Mouse (Mus musculus) spleen, adult 2 months (tissue): Measurements from ENCODE around the gene Fosl1. TPM values are rescaled to one million over a fixed set of nuclear protein-coding genes. Genes with fewer than 3 reads are reported as not detected.

Source experiments
- DNase-seq, 2 experiments: peaks; one replicate each; pipeline versions ENCODE4 v3.0.0 to v3.0.0-alpha.2; 2012 to 2021; ENCODE audit warnings: low spot score in 2 of 2, low read depth in 1 of 2
- H3K27ac ChIP-seq: fragments of 200-500 bp; 2 replicates; pipeline ENCODE4 v1.5.1; 2012; ENCODE audit warnings: low read length, inconsistent platforms; ENCODE audit not compliant: insufficient read depth
- H3K27me3 ChIP-seq: fragments of 200-500 bp; 2 replicates; pipeline ENCODE4 v1.6.1; 2012; ENCODE audit warnings: mild to moderate bottlenecking, moderate library complexity, low read length, inconsistent platforms; ENCODE audit not compliant: control insufficient read depth, insufficient read depth
- H3K36me3 ChIP-seq: fragments of 200-500 bp; 2 replicates; pipeline ENCODE4 v1.6.1; 2012; ENCODE audit warnings: mild to moderate bottlenecking, low read length, inconsistent platforms; ENCODE audit not compliant: control insufficient read depth, insufficient read depth
- H3K4me1 ChIP-seq: fragments of 200-500 bp; 2 replicates; pipeline ENCODE4 v1.6.1; 2011; ENCODE audit warnings: inconsistent platforms; ENCODE audit not compliant: control insufficient read depth, insufficient read depth, insufficient read length
- H3K4me3 ChIP-seq: fragments of 200-500 bp; 2 replicates; pipeline ENCODE4 v1.5.1; 2011; ENCODE audit warnings: mild to moderate bottlenecking, inconsistent platforms; ENCODE audit not compliant: insufficient read depth, insufficient read length; ENCODE audit errors: extremely low read depth
- CTCF ChIP-seq: fragments of 200-500 bp; IDR thresholded peaks from 2 replicates; pipeline ENCODE4 v1.5.1; 2011; ENCODE audit warnings: mild to moderate bottlenecking, inconsistent platforms; ENCODE audit not compliant: insufficient read depth, insufficient read length, insufficient replicate concordance; ENCODE audit errors: extremely low read depth
- POLR2A ChIP-seq: fragments of 200-500 bp; IDR thresholded peaks from 2 replicates; pipeline ENCODE4 v1.6.1; 2011; ENCODE audit warnings: low read depth, low read length, inconsistent platforms
- WGBS: fragments of 180-500 bp; shearing (Covaris S2); methylation state at CpG from one replicate; pipeline ENCODE4 v1.1.7; 2018; 5-methylcytosine and 5-hydroxymethylcytosine counted together
- polyA plus RNA-seq: library from polyadenylated mRNA; depleted of rRNA; stranded (reverse); fragments of >200 nt; gene quantifications from 2 replicates; pipeline ENCODE4 v1.2.3, GENCODE M21; 2012

The Fosl1 gene
- polyA plus RNA-seq, 1 experiment = 0.04 TPM

DNA sequence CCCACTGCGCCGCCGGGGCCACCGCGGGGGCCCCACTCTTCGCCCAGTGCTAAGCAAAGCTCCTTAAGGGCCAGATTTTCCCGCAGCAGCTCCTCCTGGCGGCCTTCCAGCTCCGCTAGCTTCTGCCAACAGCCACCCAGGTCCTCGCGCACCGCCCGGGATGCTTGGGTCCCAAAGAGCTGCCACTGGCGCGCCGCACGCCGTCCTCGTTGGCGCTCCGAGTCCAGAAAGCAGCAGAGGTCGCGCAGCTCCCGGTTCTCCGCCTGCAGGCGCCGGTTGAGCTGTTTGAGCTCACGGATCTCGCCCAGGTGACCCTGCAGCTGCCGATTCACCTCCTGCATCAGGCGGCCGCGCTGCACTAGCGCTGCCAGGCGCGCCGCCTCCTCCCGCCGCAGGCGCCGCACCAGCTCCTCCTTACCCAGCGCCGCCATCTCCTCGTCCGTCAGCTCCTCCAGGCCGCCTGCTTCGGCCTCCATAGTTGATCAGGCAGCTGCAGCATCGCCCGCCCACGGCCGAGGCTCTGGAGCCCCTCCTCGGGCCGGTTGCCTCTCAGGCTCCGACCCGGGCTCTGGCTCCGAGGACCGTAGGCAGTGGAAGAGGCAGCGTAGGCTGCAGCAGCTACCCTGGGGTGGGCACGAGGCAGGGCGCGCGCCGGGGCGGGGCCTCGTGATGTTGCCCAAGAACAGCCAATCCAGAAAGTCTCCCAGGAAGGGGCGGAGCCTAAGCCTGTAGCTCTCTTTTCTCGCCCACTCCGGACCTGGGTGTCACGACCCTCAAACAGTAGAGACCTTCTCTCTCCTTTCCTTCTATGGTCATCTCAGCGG lies 9.8 kb downstream of the Fosl1 start:
- WGBS = under 1% methylated on average over 68 of the region's 70 CpGs
- H3K27ac ChIP-seq = peak overlapping the region; percentile 95
- H3K36me3 ChIP-seq = no peaks in the 10 kb centered on the region; the same call in 1 of the 2 replicates
- H3K4me3 ChIP-seq = peak overlapping the region; percentile 98
- peak; percentile 78 to 92 for DNase-seq
- H3K4me1 ChIP-seq = peaks cover 14% of the 10 kb centered on the region
- TF ChIP-seq CTCF (no peak), POLR2A (peak; percentile 75)
- H3K27me3 ChIP-seq = no peaks in the 10 kb centered on the region

DNA sequence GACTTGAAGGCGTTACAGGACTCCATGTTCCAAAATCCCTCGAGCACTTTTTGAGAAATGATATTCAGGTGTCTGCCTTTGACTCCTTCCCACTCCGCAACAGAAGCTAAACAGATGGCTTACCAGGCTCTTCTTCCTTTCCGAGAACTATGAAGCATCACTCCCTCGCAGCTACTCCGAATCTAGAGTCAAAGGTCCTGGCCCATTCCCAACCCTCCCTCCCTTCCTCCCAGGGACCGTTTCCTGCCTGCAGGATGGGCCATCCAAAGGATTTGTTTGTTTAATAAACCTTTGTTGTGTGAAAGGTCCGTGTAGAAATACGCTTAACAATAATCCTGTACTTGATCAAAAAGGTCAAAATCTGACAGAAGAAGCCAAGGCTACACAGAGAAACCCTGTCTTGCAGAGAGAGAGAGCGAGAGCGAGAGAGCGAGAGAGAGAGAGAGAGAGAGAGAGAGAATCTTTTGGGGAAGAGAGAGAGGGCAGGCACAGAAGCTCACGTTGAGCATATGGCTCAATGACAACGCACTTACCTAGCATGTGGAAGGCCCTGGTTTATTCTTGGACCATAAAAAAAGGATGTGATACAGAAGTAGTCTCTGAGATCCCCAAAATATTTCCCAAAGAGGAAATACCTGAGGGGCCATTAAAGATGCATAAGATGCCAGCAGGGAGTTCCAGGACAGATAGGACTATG lies 10.5 kb downstream of the Fosl1 start, which contains the start of gene Ccdc85b:
Gene Ccdc85b (minus strand): TSS at position 149 of the 697 bp plus-strand sequence.
- peak within 1 kb of the TSS; percentile 98 for H3K4me3 ChIP-seq
- TF ChIP-seq POLR2A (no peak), CTCF (no peak)
- peaks cover 2% of the 10 kb centered on the region for H3K36me3 ChIP-seq
- WGBS = 7% methylated on average over 14 of the region's 14 CpGs
- DNase-seq = no peak
- peak within 1 kb of the TSS; percentile 95 for H3K27ac ChIP-seq
- no peaks in the 10 kb centered on the region for H3K27me3 ChIP-seq
- peaks cover 14% of the 10 kb centered on the region for H3K4me1 ChIP-seq

DNA sequence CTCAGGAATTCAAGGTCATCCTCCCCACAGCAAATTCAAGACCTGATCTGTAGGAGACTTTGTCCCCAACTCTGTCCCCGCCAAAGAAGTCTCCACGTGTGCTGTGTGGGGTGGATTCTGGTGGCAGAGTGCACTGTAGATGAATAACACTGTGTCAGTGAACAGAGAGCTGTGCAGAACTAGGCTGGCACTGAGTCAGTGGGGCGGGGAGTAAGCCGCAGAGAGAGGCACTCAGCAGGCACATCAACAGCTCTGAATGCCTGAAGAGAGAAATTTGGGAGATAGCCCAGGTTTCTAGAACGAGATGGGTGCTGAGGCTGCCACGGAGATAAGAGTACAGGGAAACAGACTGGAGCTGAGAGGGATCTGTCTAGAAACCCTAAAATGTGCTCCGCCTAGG lies 11.7 kb downstream of the Fosl1 start:
- H3K4me1 ChIP-seq = peaks cover 14% of the 10 kb centered on the region
- peaks cover 5% of the 10 kb centered on the region for H3K36me3 ChIP-seq
- H3K27me3 ChIP-seq = no peaks in the 10 kb centered on the region
- TF ChIP-seq CTCF (no peak), POLR2A (no peak)
- DNase-seq = no peak
- WGBS = 77% methylated on average over 7 of the region's 7 CpGs
- H3K27ac ChIP-seq = no peak overlapping the region
- no peak overlapping the region for H3K4me3 ChIP-seq

DNA sequence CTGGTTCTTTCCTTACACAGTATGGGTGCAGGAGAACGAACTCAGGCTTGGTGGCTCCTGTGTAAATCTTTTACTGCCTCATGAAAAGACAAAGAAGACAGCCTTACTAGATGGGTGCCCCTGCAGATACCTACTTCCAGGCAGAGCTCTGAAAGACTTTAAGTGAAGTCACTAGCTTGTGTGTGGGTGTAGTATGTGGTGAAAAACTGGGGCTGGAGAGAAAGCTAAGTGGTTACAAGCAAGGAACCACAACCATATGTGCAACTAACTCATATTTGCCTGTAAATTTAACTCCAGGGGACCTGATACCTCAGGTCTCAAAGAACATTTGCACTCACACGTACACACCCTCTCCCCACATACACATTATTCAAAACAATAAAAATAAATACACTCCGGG lies 12.5 kb downstream of the Fosl1 start:
- TF ChIP-seq POLR2A = no peak
- TF ChIP-seq CTCF = no peak
- H3K4me3 ChIP-seq = no peak overlapping the region
- no peak overlapping the region for H3K27ac ChIP-seq
- no peak for DNase-seq
- H3K4me1 ChIP-seq = peaks cover 14% of the 10 kb centered on the region
- H3K27me3 ChIP-seq = no peaks in the 10 kb centered on the region
- WGBS = 29% methylated on average over 3 of the region's 3 CpGs
- peaks cover 10% of the 10 kb centered on the region for H3K36me3 ChIP-seq

DNA sequence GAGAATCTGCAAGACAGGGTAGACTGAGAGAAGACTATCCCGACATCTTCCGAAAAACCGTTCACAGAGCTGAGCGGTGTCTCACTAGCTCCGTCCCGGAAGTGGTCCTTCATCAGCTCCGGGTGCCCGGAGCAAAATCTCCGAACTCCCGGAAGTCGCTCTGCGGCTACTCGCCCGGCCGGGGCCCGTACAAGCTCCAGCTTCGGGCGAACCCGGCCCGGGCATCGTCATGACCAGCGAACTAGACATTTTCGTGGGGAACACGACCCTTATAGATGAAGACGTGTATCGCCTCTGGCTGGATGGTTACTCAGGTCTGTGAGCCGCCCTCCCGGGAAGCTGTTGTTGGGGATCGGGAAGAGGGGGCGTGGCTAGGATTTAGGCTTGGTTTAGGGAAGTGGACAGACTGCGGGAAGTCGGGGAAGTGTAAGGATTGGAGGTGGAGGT lies 13.1 kb downstream of the Fosl1 start, which contains the start of gene Fibp:
Gene Fibp (plus strand): TSS at position 151 of the 447 bp plus-strand sequence.
- Histone ChIP-seq H3K4me3 (peak within 1 kb of the TSS; percentile 76), H3K4me1 (peaks cover 14% of the 10 kb centered on the region), H3K36me3 (peaks cover 12% of the 10 kb centered on the region), H3K27ac (peak within 1 kb of the TSS; percentile 53), H3K27me3 (no peaks in the 10 kb centered on the region)
- TF ChIP-seq CTCF (no peak), POLR2A (peak; percentile 36; the same call in 1 of the 2 replicates)
- DNase-seq = peak; percentile 75 to 84
- WGBS = under 1% methylated on average over 32 of the region's 32 CpGs

DNA sequence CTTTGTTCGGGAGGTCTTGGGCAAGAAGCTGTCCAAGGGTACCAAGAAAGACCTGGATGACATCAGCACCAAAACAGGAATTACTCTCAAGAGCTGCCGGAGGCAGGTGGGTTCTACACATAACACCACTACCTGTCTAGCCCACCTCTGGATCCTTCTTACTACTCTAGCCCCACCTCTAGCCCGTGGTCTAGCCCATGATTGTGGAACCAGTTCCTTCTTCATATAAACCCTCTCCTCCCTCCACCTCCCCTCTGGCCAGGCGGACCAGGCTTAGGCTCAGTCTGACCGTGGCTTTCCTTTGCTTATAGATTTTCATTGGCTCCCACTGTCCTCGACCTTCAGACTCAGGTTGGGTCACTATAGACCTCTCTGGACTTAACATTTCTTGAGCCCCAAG lies 14.1 kb downstream of the Fosl1 start:
- TF ChIP-seq POLR2A = no peak
- no peak for DNase-seq
- Histone ChIP-seq H3K36me3 (peaks cover 14% of the 10 kb centered on the region), H3K27ac (no peak overlapping the region), H3K4me3 (no peak overlapping the region), H3K27me3 (no peaks in the 10 kb centered on the region), H3K4me1 (peaks cover 10% of the 10 kb centered on the region)
- 81% methylated on average over 6 of the region's 6 CpGs for WGBS

DNA sequence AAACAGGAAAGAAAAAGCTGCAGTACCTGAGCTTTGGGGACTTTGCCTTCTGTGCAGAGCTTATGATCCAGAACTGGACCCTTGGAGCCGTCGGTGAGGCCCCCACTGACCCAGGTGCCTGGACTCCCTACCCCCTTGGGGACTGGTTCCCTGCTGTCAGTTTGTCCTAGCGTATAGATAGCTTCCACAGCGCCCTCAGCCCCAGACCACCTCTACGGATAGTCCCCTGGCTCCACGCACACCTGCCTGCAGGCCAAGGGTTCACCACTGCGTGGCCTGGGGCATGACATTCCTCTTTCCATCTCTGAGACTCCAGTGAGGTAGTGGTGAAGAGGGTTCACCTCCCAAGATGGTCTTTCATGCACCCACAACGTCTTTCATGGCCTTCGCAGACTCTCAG lies 15.9 kb downstream of the Fosl1 start:
- TF ChIP-seq POLR2A = no peak
- no peak for TF ChIP-seq CTCF
- Histone ChIP-seq H3K27me3 (no peaks in the 10 kb centered on the region), H3K4me1 (peaks cover under 1% of the 10 kb centered on the region; the same call in 1 of the 2 replicates), H3K27ac (no peak overlapping the region), H3K36me3 (peaks cover 16% of the 10 kb centered on the region), H3K4me3 (no peak overlapping the region)
- 92% methylated on average over 9 of the region's 9 CpGs for WGBS
- DNase-seq = no peak
